Mouse (Mus musculus) lung, postnatal 36 days (tissue): Measurements from ENCODE around the gene Wwox.

ENCODE experiments used
- DNase-seq: peaks from one replicate; pipeline ENCODE4 v3.0.0; 2022; ENCODE audit warnings: mixed read lengths

Wwox gene

DNA sequence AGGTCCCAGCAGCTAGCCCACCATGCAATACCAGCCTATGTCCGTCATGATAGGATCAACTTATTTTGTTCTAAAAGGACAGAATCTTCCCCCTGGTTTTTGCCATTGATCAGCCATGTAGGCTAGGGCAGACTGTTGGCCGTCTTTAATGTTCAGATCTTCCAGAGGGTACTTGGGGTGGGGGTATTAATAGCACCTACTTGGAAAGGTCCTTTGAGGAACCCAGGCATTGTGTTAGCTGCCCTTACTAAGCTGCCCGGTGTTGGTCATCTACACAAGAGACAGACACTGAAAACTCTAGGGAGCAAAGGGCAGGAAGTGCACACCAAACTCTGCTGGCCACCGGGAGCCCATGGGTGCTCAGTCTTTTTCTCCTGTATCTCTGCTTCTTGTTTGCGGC, 838.8 kb downstream of the Wwox start:
- no peak for DNase-seq

DNA sequence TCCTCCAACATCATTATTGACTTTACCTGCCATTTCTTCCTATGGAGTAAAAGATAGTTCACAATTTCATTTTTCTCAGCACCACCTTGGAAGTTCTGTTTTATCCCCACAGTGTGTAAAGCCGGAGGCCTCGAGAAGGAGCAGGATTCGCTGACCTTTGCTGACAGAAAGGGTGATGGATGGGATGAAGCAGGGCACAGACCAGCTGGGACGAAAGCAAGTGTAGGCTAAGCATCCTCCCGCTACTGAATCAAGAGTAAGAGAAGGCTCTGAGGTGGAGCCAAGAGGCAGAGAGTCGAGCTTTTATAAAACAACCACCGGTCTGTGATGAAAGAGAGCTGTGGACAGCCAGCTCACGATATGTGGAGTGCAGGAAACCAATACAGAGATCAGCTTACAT, 850.8 kb downstream of the Wwox start:
- no peak for DNase-seq

DNA sequence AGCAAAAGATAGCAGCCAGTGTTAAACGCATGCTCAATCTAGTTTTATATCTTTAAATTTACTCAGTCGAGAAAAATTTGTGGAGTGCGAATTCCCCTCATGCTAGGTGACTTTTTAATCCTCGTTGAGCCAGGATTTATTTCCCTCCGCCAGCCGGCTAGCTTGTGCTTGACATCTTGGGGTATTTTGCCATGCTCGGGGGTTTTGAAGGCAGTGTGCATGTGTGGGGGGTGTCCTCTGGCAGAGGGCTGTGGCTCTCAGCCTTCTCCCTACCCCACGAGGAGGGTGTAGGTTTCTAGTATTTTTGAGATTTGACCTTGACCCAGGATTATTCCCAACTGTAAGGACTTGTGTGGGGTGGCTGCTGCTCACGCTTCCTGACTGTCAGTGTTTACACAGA, 857.3 kb downstream of the Wwox start:
- DNase-seq: no peak

DNA sequence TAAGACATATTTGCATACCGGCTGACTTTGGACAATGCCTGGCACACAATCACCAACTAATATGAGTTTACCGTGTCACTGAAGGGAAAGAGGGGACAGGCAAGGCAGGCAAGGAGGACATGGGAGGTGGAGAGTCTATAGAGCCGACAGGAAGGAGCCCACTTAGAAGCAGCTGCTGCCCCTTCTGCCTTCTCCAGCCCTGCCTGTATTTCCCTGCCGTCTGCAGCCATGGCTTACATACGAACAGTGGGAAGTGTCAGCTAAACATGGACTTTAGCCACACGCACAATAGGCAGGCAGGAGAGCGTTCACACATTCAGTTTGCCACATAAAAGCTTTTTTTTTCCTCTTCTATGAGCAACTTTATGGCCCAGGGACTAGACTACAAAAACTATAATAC, 863.0 kb downstream of the Wwox start:
- DNase-seq: no peak

DNA sequence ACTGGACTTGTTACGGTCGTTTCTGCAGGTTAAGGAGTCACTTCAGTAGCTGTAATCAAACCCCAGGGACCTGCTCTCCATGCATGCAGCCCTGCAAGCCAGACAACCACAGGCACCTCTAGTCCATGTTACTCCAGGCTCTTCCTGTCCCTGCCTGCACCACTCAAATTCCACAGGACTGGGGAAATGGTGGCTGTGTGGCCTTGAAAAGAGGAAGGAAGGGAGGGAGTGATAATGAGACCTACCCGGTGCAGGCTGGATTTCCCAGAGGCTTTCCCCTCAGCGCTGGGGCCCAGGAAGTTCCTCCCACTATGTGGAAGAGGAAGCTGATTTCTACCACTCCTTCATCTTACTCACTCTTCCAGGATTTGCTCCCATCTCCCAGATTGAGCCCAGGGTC, 868.0 kb downstream of the Wwox start:
- no peak for DNase-seq

DNA sequence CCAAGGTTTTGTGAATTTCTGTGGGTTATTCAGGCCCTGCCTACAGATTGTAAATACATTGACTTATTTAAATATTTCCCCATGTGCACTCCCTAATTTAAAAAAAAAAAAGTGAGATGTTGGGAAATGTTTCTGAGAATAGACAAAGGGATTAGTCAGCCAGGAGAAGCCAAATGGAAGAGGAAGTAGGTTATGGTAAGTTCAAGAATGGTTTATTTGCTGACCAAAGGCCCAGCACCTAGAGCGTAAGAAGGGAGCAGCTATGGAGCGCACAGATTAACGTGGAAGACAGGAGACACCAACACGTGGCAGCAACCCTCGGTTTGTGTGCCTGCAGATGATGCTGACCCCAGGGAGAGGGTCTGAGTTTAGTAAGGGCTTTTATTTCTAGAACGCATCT, 871.5 kb downstream of the Wwox start:
- no peak for DNase-seq

DNA sequence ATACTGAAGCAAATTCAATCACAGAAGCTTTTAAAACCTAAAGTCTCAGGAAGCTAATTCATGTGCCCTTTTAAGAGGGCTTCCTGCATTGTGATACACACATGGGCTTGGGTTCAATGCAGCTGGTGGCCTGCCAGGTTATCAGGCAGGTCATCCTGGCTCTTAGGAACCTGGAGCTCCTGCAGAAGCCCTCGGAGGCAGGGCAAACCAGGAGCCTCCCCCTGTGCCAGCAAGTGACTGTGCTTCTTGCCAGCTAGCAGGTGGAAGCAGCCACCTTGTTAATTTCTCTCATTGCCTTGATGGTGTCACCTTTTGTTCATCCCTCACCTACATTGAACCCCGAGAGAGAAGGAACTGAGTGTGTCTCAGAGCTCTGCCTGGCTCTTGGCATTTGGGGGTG, 872.9 kb downstream of the Wwox start:
- DNase-seq: no peak

DNA sequence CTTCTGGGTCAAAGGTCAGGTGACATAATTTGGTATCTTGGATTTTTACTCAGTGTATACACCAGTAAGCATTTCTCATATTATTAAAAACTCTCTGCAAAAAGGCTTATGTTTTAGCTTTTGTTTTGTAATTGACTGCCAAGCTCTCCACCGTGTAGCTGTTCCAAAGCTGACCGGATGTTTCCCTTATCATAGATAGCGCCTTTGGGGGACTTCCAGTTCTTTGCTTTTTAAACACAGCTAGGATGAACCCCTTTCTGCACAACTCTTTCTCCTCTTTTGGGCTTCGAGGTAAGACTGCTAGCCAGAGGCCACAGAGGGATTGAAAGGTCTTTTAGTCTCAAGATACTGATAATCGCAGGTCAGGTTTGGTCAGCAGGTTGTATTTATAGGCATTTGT, 883.0 kb downstream of the Wwox start:
- DNase-seq: peak; percentile 13

DNA sequence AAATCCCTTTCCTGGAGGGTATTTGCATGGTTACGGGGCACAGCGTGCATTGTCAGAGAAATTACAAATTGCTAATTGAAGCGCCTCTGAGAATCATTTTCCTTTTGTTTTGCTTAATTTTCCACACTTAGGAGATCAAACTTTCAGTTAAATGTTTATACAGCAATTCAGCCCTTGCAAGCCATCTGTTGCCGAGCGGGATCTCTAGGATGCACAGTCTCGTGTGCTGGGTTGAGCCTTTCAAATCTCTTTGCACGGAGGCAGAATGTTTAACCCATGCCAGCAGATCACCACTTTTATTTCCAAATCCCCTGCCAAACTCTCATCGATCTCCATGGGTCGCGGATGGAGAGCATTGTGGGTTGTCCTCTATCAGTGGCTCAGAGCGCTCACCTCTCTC, 891.2 kb downstream of the Wwox start:
- DNase-seq: no peak

DNA sequence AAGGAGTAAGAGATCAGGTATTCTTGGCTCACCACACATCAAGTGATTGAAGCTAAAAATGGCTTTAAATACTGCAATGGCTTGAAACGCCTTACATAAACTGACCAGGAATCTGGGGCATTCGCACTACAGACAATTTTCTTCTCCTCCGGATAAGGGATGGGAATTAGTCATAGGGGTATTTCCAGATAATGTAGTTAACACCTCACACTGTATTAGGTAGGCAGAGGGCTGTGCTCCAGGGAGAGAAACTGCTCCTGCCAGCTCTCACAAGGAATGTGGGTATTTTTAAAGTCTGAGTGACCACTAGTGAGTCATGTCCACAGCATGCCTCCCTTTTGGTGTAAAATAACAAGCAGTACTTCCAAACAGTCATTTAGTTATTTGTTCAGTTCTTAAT, 894.5 kb downstream of the Wwox start:
- DNase-seq: no peak

DNA sequence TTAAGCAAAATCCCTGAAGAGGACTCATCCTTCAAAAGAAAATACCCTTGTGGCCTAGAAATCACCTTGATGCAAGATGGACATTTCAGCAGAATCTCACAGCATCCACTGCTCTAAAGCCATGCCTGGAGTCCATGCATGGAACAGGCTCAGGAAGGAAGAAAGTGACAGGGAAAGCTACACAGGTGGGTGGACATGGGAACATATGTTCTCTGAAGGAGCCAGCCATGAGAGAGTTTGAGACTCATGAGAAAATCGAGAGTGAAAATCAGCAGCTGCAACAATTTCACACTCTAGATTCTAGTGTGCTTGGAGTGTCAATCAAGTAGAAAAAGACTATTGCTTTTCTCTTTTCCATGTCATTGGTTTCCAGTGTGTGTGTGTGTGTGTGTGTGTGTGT, 896.9 kb downstream of the Wwox start:
- DNase-seq: no peak

DNA sequence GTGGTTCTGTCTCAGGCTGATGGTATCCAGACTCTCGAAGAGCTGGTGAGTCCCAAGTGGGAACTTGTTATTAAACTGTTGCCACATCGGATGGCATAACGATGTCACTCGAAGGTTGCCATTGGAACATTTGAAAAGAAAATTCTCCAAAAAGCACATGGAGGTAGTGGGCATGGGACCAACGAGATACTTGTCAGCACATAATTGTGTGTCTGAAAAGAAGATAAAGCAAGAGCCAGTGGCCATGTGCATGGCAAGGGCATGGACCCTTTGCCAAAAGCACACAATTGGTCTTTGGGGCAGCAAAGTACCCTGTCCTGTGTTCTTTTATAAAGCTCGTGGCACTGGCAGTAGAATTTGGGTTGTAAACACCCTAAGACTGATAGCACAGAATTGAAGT, 909.2 kb downstream of the Wwox start:
- no peak for DNase-seq

DNA sequence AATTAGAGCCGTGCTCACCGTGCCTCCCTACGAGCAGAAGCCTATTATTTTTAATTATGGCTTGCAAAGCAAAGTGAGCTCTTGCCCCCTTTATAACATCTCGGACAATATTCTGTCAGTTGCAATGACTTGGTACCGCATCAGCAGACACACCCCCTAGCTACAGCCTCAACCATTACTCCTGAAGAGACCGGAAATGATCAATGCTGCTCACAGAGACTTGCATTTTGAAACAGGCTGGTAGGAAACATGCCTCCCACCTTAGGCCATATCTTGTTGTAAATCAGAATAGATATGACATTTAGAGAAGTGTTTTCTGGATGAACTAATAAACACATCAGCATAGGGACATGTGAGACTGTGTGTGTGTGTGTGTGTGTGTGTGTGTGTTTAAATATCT, 911.3 kb downstream of the Wwox start:
- no peak for DNase-seq

DNA sequence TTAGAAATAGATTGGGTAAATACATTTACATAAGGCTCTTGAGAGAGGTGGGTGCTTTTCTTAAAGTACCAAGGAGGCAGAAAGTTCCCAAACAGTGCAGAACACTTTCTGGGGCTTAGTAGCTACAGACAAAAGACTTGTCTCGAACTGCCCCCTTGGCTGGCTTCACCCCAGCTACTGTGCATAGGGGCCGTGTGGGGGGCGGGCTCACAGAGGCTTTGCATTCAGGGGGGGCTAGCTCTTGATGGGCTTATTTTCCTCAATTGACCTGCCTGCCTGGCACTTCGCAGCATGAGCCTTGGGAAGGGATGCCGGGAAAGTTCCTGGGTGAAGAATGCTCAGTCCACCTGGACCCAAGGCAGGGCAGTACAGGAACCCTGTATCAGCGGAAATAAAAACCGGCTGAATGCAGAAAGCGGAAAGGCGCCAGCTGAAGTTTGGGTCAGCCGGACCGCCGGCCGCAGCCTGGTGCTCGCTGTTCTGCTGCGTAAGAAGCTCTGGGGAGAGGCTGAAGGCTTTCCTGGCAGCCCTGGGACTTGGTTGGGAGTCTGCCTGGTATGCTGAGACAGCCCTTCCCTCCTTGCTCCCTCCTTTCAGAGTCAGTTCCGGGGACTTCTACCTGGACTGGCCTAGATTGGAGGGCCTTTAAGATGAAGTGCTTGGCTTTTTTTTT, 918.3 kb downstream of the Wwox start:
- DNase-seq: peak; percentile 1

DNA sequence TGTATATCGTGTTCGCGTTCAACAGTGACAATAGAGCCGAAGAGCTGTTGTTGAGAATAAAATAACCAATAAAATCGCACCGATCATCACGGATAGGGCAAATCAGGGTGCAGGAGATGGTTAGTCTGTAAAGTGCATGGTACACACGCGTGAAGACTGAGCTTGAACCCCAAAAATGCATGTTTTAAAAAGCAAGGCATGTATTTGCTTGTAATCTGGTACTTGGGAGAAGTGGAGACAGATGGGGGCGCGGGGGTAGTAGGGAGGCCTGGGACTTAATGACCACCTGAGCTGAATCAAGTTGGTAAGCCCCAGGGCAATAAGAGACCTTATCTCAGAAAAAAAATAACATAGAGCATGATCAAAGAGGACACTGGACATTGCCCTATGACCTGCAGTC, 919.0 kb downstream of the Wwox start:
- DNase-seq: no peak

DNA sequence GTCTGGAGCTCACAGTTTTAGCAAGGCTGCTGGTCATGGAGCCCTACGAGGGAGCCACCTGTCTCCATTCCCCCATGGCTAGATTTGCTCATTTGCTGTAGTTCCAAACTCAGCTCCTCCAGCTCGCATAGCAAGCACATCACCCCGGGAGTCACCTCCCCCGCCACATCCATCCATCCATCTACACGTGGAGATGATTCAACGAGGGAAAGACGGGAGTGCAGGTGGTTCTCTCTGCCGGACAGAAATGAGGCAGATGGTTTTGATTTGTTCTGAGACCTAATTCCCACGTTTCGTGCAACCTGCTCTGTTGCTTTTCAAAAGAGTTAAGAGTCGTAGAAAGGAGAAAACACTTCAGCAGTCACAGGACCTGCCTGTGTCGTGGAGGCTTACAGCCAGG, 920.2 kb downstream of the Wwox start:
- no peak for DNase-seq

DNA sequence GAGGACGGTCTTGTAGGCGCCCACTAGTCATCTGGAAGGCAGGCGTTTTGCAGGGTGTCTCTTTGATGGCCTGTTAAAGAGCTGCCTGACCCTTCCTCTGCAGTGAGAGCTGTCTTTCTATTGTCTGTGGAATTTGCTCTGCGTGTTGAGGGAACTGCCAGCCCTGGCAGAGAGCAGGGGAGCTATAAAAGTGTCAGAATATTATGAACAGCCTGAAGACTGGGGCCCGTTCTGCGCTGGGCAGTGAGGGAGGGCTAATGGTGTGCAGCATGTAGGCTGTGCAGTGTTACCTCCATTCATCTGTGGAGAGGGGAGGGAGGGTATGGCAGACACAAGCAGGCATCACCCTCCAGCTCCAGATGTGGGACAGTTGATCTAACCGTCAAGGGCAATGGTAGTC, 923.1 kb downstream of the Wwox start:
- DNase-seq: no peak

DNA sequence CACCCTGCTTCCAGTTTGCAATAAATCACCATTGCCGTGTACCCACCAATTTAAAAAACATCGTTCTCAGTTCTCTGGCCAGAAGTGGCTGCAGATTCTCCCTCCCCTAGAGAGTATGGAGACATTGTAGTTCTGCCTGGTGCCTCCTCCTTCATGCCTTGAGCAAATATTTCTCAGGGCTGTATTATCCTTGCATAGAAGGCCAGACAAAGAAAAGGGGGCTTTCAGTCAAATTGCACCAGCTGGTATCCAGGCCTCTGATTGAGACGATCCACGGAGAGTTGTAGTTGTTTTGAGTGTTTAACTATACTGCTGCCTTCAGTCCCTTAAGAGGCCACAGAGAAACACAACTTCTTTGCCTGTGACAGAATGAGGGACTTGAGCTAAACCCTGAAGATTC, 935.5 kb downstream of the Wwox start:
- no peak for DNase-seq

DNA sequence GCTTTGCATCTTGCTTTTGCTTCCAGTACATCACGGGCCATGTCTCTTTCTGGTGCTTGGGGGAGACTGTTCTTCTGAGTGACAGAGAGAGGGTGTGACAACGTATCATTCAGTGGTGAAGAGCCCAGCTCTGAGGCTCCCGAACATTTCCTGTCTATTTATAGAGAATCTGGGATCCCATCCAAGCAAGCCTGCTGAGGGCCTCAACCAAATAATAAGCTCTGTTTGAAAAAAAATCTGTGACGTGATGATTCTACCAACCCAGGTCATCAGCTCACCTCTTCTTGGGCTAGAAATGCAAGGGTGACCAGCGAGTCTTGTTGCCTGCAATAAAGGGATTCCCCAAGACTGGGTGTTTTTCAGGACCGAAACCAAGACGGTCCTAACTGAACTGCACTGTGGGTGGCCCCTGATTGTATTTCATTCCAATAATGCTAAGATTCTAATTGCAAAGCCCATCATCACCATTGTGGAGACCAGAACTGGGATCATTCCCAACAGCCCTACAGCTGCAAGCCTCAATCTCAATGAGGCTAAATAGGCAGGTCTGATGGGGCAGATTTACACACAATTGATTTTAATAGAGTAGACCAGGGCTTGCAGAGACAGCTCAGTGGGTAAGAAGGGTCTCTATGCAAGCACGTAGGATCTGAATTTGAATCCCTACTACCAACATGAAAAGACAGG, 936.0 kb downstream of the Wwox start:
- peak; percentile 4 for DNase-seq

DNA sequence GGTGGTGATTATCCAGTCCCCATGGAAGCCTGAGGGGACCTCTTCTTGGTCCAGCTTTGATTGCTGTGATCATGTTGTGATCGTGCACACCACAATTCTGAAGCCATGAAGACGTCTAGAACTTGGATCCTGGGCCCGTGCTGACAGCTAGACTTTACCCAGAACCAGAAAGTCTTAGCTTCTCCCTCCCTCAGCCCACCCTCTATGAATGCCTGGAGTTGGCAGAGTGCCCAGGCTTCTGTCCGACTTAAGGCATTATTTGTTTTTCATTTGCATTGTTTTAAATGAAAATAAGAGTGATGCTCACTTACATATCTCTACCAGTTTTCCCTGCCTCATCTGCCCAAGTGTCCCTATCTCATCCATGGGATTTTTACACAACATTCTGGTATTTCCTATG, 937.9 kb downstream of the Wwox start:
- DNase-seq: no peak

DNA sequence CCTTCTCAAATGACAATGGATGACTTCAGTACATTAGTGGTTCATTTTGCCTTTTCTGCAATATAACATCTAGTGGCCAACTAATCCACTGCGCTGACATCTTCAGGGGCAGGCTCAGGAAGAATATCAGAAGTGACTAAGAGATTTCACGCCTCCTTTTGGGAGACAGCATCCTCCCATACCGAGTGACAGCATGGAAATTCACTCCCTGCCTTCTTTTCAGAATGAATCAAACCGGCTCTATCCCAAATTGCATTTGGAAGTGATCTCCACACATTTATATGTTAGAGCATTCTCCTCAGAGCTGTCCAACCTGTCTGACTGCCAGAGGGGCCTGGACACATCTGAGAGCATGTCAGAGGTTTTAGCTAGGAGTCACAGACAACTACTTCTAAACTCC, 940.6 kb downstream of the Wwox start:
- DNase-seq: no peak

DNA sequence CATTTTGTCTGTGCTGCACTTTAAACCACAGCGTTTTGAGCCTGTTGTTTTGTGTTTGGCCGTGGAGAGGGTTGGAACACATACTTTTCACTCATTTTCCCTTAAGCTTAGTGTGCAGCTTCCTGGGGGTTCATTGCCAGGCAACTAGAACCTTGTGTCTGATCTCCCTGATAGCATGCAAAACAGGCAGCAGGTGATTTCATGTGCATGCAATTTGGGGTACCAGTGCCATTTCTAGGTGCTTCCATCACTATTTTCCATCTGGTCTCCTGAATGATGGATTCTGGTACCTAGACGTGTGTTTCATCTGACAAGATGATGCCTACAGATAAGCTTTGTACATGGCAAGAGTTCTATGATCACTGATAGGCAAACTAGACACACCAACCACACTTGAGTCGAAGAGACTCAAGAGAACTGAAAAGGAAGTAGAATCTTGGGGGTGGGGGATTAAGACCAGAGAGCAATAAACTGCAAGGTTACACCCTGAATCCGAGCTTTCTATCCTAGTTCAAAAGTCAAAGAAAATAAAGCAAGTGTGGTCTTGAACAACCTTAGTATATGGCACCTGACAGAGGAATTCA, 951.6 kb downstream of the Wwox start:
- no peak for DNase-seq

DNA sequence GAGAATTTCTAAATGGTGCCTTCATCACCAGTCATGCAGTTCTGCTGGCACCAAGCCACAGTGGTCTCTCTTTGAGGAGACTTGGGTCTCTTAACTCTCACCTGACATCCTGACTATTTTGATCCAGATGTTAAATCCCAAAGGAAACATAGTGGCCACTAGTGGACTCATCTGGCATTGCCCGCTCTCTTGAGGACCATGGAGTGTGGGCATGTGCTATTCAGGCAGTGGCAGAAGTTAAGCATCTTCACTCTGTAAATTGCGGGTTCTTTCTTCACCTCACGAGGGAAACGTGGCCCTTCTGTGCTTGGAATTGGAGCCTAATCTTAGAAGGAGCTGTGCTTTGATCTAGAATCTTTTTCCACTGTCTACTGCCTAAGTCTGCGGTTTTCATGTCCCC, 956.4 kb downstream of the Wwox start:
- peak; percentile 21 for DNase-seq

DNA sequence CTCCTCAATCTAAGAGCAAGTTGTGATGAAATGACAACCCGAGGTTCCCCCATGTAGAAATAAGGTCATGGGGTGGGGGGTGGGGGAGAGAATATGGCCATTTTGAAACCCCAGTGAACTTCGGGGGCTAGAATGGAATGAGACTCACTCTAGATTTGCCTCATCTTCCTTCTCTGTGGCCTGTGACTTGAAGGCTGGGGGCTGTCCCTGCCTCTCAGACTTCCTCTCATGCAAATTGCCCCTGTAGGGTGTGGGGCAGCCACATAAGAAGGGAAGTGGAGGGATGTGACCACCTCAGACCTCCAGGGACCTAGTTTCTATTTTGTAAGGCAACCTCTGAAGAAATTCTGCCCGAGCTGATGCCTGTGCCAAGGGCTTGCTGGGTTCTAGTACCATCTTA, 958.5 kb downstream of the Wwox start:
- DNase-seq: peak; percentile 42
